Mouse (Mus musculus): ENCODE measurements around the gene Luzp2.

GRCm38 (mm10) chr7:54842807-54843335 lies 7.6 kb downstream of the Luzp2 start:
- TF ChIP-seq ZNF384 (IDR thresholded peaks at IDR 0.05; ENCODE audit: low read depth, low read length) (no peak), ZC3H11A (IDR thresholded peaks at IDR 0.05; ENCODE audit: borderline replicate concordance, low read depth, low read length) (no peak), HCFC1 (IDR thresholded peaks at IDR 0.05; ENCODE audit: borderline replicate concordance, insufficient read depth, low read length) (no peak)

Measured in ES-E14 (cell line).